Mouse (Mus musculus): ENCODE measurements around the gene Rims3.

DNA sequence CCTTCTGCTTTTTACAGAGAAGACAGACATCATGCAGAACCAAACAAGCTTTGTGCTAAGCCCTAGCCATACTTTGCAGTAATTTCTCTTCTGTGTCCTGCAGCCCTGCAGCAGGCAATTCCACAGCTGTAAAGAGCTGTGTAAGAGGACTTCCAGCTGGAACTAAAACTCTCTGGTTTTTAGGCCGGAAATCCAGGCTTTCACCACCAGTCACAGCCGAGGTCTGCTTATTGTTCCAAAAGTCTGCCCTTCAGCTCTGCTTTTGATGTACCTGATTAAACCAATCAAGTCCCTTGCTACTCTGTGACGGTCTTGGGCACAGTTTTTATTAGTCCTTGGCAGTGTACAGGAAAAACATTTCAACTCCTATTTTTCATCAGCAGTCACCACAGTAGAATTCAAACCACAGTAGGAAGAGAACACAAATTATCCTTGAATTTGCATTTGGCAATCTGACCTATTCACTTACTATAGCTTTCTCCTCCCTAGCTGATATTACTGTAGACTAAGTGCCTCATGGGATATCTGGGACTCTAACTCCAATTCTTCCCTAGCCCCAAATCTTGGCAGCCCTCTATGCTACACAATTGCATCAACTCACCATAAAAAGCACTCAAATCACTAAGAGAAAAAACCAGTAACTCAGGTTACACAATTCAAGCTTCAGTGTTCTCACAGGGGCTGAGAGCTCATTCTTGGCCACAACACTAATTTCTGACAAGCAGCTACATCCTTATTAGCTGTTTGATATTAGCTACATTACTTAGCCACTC is 37.4 kb upstream of the Rims3 start:
- TF ChIP-seq EP300 (IDR thresholded peaks at IDR 0.05; ENCODE audit: low read depth) (no peak), CTCF (IDR thresholded peaks at IDR 0.05; ENCODE audit: low read depth) (no peak)

Data from heart, postnatal 0 days (tissue).